Comparison of ENCODE assay signal across 19 mouse cellular contexts in the genomic region with DNA sequence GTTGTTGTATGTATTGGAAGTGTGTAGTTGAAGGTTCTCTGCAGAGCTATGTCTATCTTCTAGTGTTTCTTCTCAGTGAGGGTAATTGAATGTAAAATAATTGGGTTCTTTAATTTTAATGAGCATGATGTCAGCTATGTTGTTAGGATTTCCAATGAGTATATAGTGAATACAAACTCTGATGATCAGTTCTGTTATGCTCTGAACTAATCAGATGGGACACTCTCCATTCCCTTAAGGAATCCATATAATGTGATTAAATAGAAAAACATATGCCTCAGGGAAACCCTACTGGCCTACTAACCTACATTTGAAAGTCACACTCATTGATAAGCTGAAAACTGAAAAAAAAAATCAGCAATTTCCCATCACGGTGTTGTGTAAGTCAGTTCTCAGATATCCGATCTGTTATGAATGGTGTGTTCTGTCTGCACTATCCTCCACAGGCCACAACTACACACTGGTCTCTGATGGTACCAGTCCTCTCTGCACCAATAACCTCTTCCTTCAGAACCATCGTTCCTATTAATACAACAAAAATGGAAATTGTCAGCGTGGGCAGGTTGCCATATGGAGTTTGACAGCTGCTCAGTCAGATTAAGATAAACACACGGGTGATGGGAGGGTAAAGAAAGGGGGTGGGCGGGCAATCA.
DNase-seq lines count a peak whose midpoint lies in the region; ATAC-seq lines count a peak whose summit lies in the region.
"Had no signal": no experiment of that assay in that cellular context is flagged by ENCODE, and none has a peak within 500 bp of the region (broad histone marks: within the 10 kb centered on the region; RNA-seq: fewer than 3 reads in every experiment).

No protein-coding gene starts in this region.

- no peaks in the 10 kb centered on the region for H3K27me3 ChIP-seq in embryonic facial prominence, embryonic 14.5 days (replicated peaks; ENCODE audit: control insufficient read depth, insufficient read depth, low read length)
- no peaks in the 10 kb centered on the region for H3K27me3 ChIP-seq in embryonic facial prominence, embryonic 10.5 days (replicated peaks; ENCODE audit: low read depth, poor library complexity, severe bottlenecking)
- no peaks in the 10 kb centered on the region for H3K27me3 ChIP-seq in liver, embryonic 11.5 days (replicated peaks; ENCODE audit: control insufficient read depth, insufficient read depth, low read length)
- H3K27me3 ChIP-seq: CH12.LX; embryonic facial prominence, embryonic 13.5 days; limb, embryonic 13.5 days had no signal

- no peak overlapping the region for H3K4me3 ChIP-seq in embryonic facial prominence, embryonic 14.5 days (ENCODE audit: low read depth, low read length)
- no peak overlapping the region for H3K4me3 ChIP-seq in embryonic facial prominence, embryonic 10.5 days
- no peak overlapping the region for H3K4me3 ChIP-seq in liver, embryonic 11.5 days (ENCODE audit: low read depth, low read length)
- H3K4me3 ChIP-seq: embryonic facial prominence, embryonic 13.5 days; limb, embryonic 13.5 days had no signal

- no peak overlapping the region for H3K9ac ChIP-seq in embryonic facial prominence, embryonic 14.5 days (ENCODE audit: low read depth, low read length)
- no peak overlapping the region for H3K9ac ChIP-seq in liver, embryonic 11.5 days (ENCODE audit: low read depth, low read length)
- H3K9ac ChIP-seq: embryonic facial prominence, embryonic 13.5 days; hindbrain, embryonic 14.5 days; limb, embryonic 13.5 days had no signal

- intact Hi-C loops in left cerebral cortex, postnatal 10 days (cut with DNase I): loop anchor here (10.0 kb wide), 1 partner anchor 225 kb away; no protein-coding TSS in a partner anchor
- intact Hi-C loops in heart, postnatal 25 days (cut with DNase I): no loop called here

- peak; percentile 11 for DNase-seq in embryonic facial prominence, embryonic 14.5 days (ENCODE audit: low spot score)
- DNase-seq in embryonic facial prominence, embryonic 10.5 days (ENCODE audit: low spot score): no peak
- DNase-seq in left cerebral cortex, postnatal 10 days (ENCODE audit: extremely low spot score in 1 of 2, low spot score in 2 of 2): peak; percentile 22 to 31
- DNase-seq in left cerebral cortex, adult 8-10 months (ENCODE audit: low spot score in 2 of 2): no peak
- DNase-seq in brain, adult 2 months (ENCODE audit: low read depth, low spot score): peak; percentile 52
- peak; percentile 61 to 68 for DNase-seq in layer of hippocampus, postnatal 36 days
- no peak for DNase-seq in heart, postnatal 25 days (ENCODE audit: low spot score)
- DNase-seq in liver, embryonic 11.5 days (ENCODE audit: low spot score): no peak
- DNase-seq: adrenal gland, postnatal 36 days; cerebellum, postnatal 36 days; gastrocnemius, postnatal 14 days; kidney, adult 11 months; kidney, postnatal 4 days; lung, postnatal 14 days; thymus, adult 2 months had no signal

- H3K36me3 ChIP-seq in embryonic facial prominence, embryonic 14.5 days (ENCODE audit: control insufficient read depth, insufficient read depth, low read length): no peaks in the 10 kb centered on the region
- no peaks in the 10 kb centered on the region for H3K36me3 ChIP-seq in embryonic facial prominence, embryonic 10.5 days (replicated peaks)
- no peaks in the 10 kb centered on the region for H3K36me3 ChIP-seq in liver, embryonic 11.5 days (ENCODE audit: control insufficient read depth, insufficient read depth, low read length)
- H3K36me3 ChIP-seq: embryonic facial prominence, embryonic 13.5 days; limb, embryonic 13.5 days had no signal

- H3K4me2 ChIP-seq in embryonic facial prominence, embryonic 14.5 days (ENCODE audit: low read depth, low read length): no peak overlapping the region
- H3K4me2 ChIP-seq in liver, embryonic 11.5 days: no peak overlapping the region
- H3K4me2 ChIP-seq: embryonic facial prominence, embryonic 13.5 days; limb, embryonic 13.5 days had no signal

- WGBS in embryonic facial prominence, embryonic 14.5 days: 61% methylated on average over 6 of the region's 6 CpGs
- WGBS in embryonic facial prominence, embryonic 10.5 days: 69% methylated on average over 6 of the region's 6 CpGs
- 70% methylated on average over 6 of the region's 6 CpGs for WGBS in liver, embryonic 11.5 days

- no peaks in the 10 kb centered on the region for H3K4me1 ChIP-seq in embryonic facial prominence, embryonic 14.5 days (ENCODE audit: control insufficient read depth, insufficient read depth, low read length)
- peaks cover 19% of the 10 kb centered on the region for H3K4me1 ChIP-seq in embryonic facial prominence, embryonic 10.5 days
- H3K4me1 ChIP-seq in liver, embryonic 11.5 days (replicated peaks; ENCODE audit: control insufficient read depth, insufficient read depth, low read length): no peaks in the 10 kb centered on the region

- ATAC-seq in embryonic facial prominence, embryonic 14.5 days (ENCODE audit: low read depth): peak; percentile 65; the same call in 1 of the 2 replicates
- ATAC-seq in liver, embryonic 11.5 days (replicated peaks; ENCODE audit: low FRiP score): no peak

- no peaks in the 10 kb centered on the region for H3K9me3 ChIP-seq in embryonic facial prominence, embryonic 14.5 days (ENCODE audit: control insufficient read depth, low read length)
- no peaks in the 10 kb centered on the region for H3K9me3 ChIP-seq in embryonic facial prominence, embryonic 10.5 days
- H3K9me3 ChIP-seq in liver, embryonic 11.5 days (ENCODE audit: control insufficient read depth, low read length): no peaks in the 10 kb centered on the region
- H3K9me3 ChIP-seq: embryonic facial prominence, embryonic 13.5 days; limb, embryonic 13.5 days had no signal

- H3K27ac ChIP-seq in embryonic facial prominence, embryonic 14.5 days (replicated peaks; ENCODE audit: low read depth, low read length): no peak overlapping the region
- H3K27ac ChIP-seq in embryonic facial prominence, embryonic 10.5 days (replicated peaks): no peak overlapping the region
- no peak overlapping the region for H3K27ac ChIP-seq in liver, embryonic 11.5 days (ENCODE audit: low read depth, low read length)
- H3K27ac ChIP-seq: embryonic facial prominence, embryonic 13.5 days; hindbrain, embryonic 14.5 days; limb, embryonic 13.5 days had no signal

Comparison
In these comparisons a context has a peak if more than half of its experiments do, and no peak if none do; other contexts are left out.
1. DNase-seq: peak in embryonic facial prominence, embryonic 14.5 days (single experiment), left cerebral cortex, postnatal 10 days (2 of 2), brain, adult 2 months (single experiment) and layer of hippocampus, postnatal 36 days (2 of 2); none in embryonic facial prominence, embryonic 10.5 days (single experiment), left cerebral cortex, adult 8-10 months (0 of 2), heart, postnatal 25 days (single experiment) and liver, embryonic 11.5 days (single experiment).